Mouse (Mus musculus) myocyte (in vitro differentiated cells): ENCODE measurements around the gene Pheta2. TPM values are rescaled to one million over a fixed set of nuclear protein-coding genes. Genes with fewer than 3 reads are reported as not detected.

ENCODE experiments used
- H3K27me3 ChIP-seq: one replicate; pipeline ENCODE4 v1.6.1; 2011; ENCODE audit not compliant: control insufficient read depth, insufficient read depth, insufficient read length
- H3K36me3 ChIP-seq: one replicate; pipeline ENCODE4 v1.6.1; 2011; ENCODE audit not compliant: control insufficient read depth, insufficient read depth
- H3K4me2 ChIP-seq: one replicate; pipeline ENCODE4 v1.6.1; 2011; ENCODE audit warnings: low read depth, control low read depth
- H3K4me3 ChIP-seq: one replicate; pipeline ENCODE4 v1.5.1; 2011; ENCODE audit warnings: mild to moderate bottlenecking, control low read depth, moderate library complexity
- H3K79me2 ChIP-seq: one replicate; pipeline ENCODE4 v1.6.1; 2011; ENCODE audit not compliant: control insufficient read depth, insufficient read depth
- H3ac ChIP-seq: one replicate; pipeline ENCODE4 v1.6.1; 2011; ENCODE audit not compliant: control insufficient read depth, insufficient read length
- CEBPB ChIP-seq: IDR thresholded peaks from 2 replicates; pipeline ENCODE4 v1.6.1; 2011; ENCODE audit warnings: mild to moderate bottlenecking, moderate library complexity; ENCODE audit not compliant: poor library complexity, insufficient read depth, severe bottlenecking
- E2F4 ChIP-seq: IDR thresholded peaks from one replicate; pipeline ENCODE4 v1.6.1; 2011; ENCODE audit warnings: mild to moderate bottlenecking, control low read depth, moderate library complexity; ENCODE audit not compliant: insufficient read depth
- MAX ChIP-seq: IDR thresholded peaks from one replicate; pipeline ENCODE4 v1.6.1; 2011; ENCODE audit warnings: low read depth, mild to moderate bottlenecking, control low read depth
- MYOD1 ChIP-seq, 3 experiments: IDR thresholded peaks; one replicate each; pipeline ENCODE4 v1.6.1; 2011; ENCODE audit warnings: control low read depth in 2 of 3, low read depth in 2 of 3, mild to moderate bottlenecking in 2 of 3, moderate library complexity in 1 of 3; ENCODE audit not compliant: insufficient read length in 2 of 3, control insufficient read depth in 1 of 3
- MYOG ChIP-seq, 3 experiments: IDR thresholded peaks; one replicate each; pipeline ENCODE4 v1.6.1; 2011; ENCODE audit warnings: control low read depth in 2 of 3, low read depth in 2 of 3, mild to moderate bottlenecking in 2 of 3; ENCODE audit not compliant: insufficient read length in 2 of 3, control insufficient read depth in 1 of 3, insufficient read depth in 1 of 3
- POLR2A ChIP-seq: IDR thresholded peaks from one replicate; pipeline ENCODE4 v1.6.1; 2011; ENCODE audit warnings: low read depth, mild to moderate bottlenecking, control low read depth, moderate library complexity; ENCODE audit not compliant: insufficient read length
- POLR2AphosphoS2 ChIP-seq: IDR thresholded peaks from one replicate; pipeline ENCODE4 v1.6.1; 2011; ENCODE audit warnings: low read depth, control low read depth; ENCODE audit not compliant: insufficient read length
- REST ChIP-seq: IDR thresholded peaks from one replicate; pipeline ENCODE4 v1.6.1; 2011; ENCODE audit warnings: mild to moderate bottlenecking, control low read depth, moderate library complexity; ENCODE audit not compliant: insufficient read depth, insufficient read length
- SRF ChIP-seq: IDR thresholded peaks from one replicate; pipeline ENCODE4 v1.6.1; 2011; ENCODE audit warnings: low read depth; ENCODE audit not compliant: control insufficient read depth, insufficient read length
- TCF12 ChIP-seq: IDR thresholded peaks from one replicate; pipeline ENCODE4 v1.6.1; 2011; ENCODE audit warnings: mild to moderate bottlenecking, control low read depth; ENCODE audit not compliant: poor library complexity, insufficient read depth, severe bottlenecking
- TCF3 ChIP-seq: IDR thresholded peaks from one replicate; pipeline ENCODE4 v1.6.1; 2011; ENCODE audit warnings: low read depth, control low read depth; ENCODE audit not compliant: insufficient read length
- USF1 ChIP-seq: IDR thresholded peaks from one replicate; pipeline ENCODE4 v1.6.1; 2011; ENCODE audit warnings: low read depth, mild to moderate bottlenecking, control low read depth, moderate library complexity
- polyA plus RNA-seq: library from polyadenylated mRNA; unstranded; fragments of >200 nt; fragmentation: generic; extraction: Trizol; gene quantifications from one replicate; pipeline ENCODE4 v1.2.1, GENCODE M21; 2012; ENCODE audit warnings: missing spikeins

The Pheta2 gene
- polyA plus RNA-seq, 1 experiment, result 0.05 TPM

DNA sequence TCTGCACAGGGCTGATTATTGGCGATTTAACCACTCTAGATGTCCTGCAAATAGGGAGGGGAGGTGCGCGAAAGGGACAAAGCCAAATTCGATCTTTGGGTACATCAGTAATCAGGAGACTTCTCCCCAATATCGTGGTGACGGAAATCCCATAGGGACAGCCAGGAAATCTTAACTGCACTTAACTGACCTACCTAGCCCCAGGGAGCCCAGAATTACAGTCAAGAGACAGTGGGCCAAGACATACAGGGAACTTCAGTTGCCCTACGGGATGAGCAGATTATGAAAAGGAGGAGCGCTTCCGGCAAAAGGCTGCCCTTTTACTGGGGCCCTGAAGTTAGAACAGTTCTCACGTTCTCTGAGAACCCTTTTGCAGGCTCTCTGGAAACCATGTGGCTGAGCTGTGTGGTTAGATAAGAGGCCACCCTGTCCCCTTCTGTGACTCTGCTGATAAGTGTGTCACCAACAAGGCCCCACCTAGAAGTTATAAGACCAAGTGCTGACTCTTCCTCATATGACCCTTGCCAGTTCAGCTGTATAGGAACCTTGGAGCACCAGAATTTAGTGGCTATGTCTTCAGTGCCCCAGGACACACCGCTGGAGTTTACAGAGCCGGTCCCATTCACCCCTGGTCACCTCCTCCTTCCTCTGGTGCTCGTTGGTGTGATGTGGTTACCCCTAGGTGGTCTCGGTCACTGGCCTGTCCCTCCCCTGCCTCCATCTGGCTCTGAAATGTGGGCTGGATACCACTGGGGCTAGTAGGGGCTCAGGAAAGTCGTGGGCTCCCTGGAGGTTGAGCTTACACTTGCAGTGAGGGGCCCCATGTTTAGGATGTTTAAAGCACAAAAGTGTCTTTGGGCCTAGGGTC is 3.2 kb downstream of the Pheta2 start:
- H3K4me3 ChIP-seq, result no peak overlapping the region
- no peak overlapping the region for H3K4me2 ChIP-seq
- H3K36me3 ChIP-seq, result no peaks in the 10 kb centered on the region
- no peak overlapping the region for H3ac ChIP-seq
- TF ChIP-seq SRF, result no peak
- TF ChIP-seq REST, result no peak
- no peak for TF ChIP-seq E2F4
- TF ChIP-seq USF1, result no peak
- H3K79me2 ChIP-seq, result peaks cover 12% of the 10 kb centered on the region
- H3K27me3 ChIP-seq, result no peaks in the 10 kb centered on the region

DNA sequence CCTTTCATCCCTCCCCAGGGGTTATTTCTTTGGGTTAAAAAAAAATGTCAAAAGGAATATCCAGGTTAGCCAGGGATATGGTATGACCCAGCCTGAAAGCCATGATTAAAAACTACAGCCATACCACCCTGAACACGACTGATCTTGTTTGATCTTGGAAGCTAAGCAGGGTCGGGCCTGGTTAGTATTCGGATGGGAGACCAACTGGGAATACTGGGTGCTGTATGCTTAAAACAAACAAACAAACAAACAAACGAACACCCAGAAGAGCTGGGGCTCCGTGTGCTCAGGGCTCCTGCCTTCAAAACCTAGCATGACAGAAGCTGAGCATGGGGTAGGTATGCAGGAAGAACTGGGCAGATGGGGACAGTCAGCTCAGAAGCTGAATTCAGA is 3.8 kb downstream of the Pheta2 start:
- TF ChIP-seq REST, result no peak
- no peak for TF ChIP-seq MYOD1 (IDR thresholded peaks at IDR 0.05; ENCODE audit: control insufficient read depth in 1 of 3, insufficient read length in 2 of 3, low read depth in 2 of 3)
- no peak for TF ChIP-seq SRF
- no peak for TF ChIP-seq CEBPB
- TF ChIP-seq MAX, result no peak
- TF ChIP-seq POLR2A, result no peak
- no peak for TF ChIP-seq POLR2AphosphoS2
- no peak for TF ChIP-seq E2F4
- TF ChIP-seq MYOG (IDR thresholded peaks at IDR 0.05; ENCODE audit: control insufficient read depth in 1 of 3, insufficient read depth in 1 of 3, insufficient read length in 2 of 3, low read depth in 2 of 3), result no peak
- TF ChIP-seq USF1, result no peak
- TF ChIP-seq TCF12, result no peak
- no peak for TF ChIP-seq TCF3
- H3K27me3 ChIP-seq, result no peaks in the 10 kb centered on the region
- H3K36me3 ChIP-seq, result no peaks in the 10 kb centered on the region
- peaks cover 19% of the 10 kb centered on the region for H3K79me2 ChIP-seq
- H3ac ChIP-seq, result no peak overlapping the region
- no peak overlapping the region for H3K4me3 ChIP-seq
- H3K4me2 ChIP-seq, result no peak overlapping the region

DNA sequence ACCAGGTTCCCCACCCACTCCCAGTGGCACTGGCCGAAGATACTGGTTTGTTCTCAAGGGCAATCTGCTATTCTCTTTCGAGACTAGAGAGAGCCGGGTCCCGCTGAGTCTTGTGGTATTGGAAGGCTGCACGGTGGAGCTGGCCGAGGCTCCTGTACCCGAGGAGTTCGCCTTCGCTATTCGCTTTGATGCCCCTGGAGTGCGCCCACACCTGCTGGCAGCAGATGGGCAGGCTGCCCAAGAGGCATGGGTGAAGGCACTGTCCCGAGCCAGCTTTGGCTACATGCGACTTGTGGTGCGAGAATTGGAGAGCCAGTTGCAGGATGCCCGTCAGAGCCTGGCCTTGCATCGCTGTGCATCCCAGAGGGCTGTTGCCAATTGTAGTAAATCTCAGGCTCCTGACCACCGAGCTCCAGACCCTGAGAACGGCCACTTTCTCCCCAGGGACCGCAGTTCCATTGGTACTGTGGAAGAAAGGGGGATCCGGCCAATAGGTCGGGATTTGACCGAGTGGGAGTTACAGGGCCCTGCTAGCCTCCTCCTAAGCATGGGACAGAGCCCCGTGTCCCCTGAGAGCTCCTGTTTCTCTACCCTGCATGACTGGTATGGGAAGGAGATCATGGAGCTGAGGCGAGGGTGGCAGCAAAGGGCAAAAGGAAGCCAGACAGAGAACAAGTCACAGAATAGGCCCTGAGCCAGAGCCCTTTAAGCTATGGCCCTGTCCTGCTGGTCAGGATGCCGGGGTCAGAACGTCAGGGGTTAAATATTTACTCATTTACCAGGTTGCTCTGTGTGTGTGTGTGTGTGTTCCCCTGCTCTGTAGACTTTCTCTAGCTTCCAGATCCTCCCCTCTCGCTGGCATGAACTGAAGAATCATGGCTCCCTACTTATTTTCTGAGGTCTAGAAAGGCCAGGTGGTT is 4.9 kb downstream of the Pheta2 start:
- Histone ChIP-seq H3K4me2 (no peak overlapping the region), H3ac (no peak overlapping the region), H3K36me3 (peaks cover 9% of the 10 kb centered on the region), H3K79me2 (peaks cover 25% of the 10 kb centered on the region), H3K4me3 (no peak overlapping the region), H3K27me3 (no peaks in the 10 kb centered on the region)
- no peak for TF ChIP-seq POLR2A
- TF ChIP-seq USF1, result no peak
- TF ChIP-seq TCF3, result no peak

DNA sequence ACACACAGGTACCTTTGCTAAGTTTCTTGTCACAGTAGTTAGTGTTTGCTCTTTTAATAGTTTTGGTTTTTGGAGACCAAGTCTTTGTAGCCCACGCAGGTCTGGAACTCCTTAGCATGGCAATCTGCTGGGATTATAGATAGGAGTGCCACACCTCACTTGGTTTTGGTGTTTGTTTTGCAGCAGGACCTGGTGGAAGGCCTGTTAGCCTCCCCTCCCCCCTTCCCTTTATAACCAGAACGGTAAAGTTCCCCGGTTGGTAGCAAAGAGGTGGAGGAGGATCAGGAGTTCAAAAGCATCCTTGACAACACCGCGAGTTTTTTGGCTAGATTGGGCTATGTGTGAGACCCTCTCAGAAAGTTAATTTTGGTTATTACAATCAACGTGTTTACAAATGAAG is 6.2 kb downstream of the Pheta2 start:
- H3ac ChIP-seq, result no peak overlapping the region
- no peak overlapping the region for H3K4me3 ChIP-seq
- TF ChIP-seq CEBPB (no peak), E2F4 (no peak), MYOG (IDR thresholded peaks at IDR 0.05; ENCODE audit: control insufficient read depth in 1 of 3, insufficient read depth in 1 of 3, insufficient read length in 2 of 3, low read depth in 2 of 3) (no peak), SRF (no peak), TCF12 (no peak), MAX (no peak), USF1 (no peak), POLR2A (no peak), TCF3 (no peak), POLR2AphosphoS2 (no peak), REST (no peak), MYOD1 (IDR thresholded peaks at IDR 0.05; ENCODE audit: control insufficient read depth in 1 of 3, insufficient read length in 2 of 3, low read depth in 2 of 3) (no peak)
- no peaks in the 10 kb centered on the region for H3K27me3 ChIP-seq
- H3K36me3 ChIP-seq, result peaks cover 22% of the 10 kb centered on the region
- peaks cover 31% of the 10 kb centered on the region for H3K79me2 ChIP-seq
- H3K4me2 ChIP-seq, result no peak overlapping the region
